Comparison of ENCODE assay signal across 8 mouse cellular contexts in the genomic region with DNA sequence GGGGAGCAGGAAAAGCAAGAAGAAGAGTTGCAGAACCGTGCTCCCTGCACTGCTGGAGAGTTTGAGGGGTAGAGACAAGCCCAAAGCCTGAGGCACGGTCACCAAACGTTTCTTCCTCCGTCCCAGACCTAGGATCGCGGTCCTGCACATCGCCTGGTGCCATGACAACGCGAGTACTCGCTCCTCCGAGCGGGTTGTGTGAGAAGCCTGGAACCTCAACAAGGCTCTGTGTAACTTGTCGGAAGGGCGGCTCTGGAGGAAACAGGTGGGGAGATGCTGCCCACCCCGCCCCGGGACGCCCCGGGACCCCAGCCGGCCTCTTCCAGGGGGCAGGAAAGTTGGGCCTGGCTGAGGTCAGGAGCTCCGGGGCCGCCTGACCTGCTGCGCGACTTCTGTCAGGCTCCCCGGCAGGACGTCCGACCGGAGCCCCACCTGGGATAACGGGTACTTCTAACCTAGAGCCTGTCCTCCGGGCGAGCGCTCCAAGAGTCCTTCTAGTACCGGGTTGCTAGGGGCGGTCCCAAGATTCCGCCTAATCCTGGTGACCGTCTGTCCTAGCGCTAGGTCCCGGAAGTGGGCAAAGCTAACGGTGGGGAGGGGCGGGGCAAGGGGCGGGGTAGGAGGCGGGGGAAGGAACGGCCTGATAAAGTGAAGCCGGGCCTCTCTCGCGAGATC. TPM values are rescaled to one million over a fixed set of nuclear protein-coding genes. Genes with fewer than 3 reads are reported as not detected.
A peak's percentile ranks its signal among the peaks of the same experiment; 100 is the strongest.
DNase-seq lines count a peak whose midpoint lies in the region; ATAC-seq and TF ChIP-seq lines count a peak whose summit lies in the region.

A gene (minus strand): TSS at position 590 of the 675 bp plus-strand sequence.

- peaks cover 12% of the 10 kb centered on the region for H3K36me3 ChIP-seq in limb, embryonic 14.5 days (ENCODE audit: control insufficient read depth, insufficient read depth, low read length)

- ATAC-seq in limb, embryonic 14.5 days (ENCODE audit: low FRiP score, low read depth) = peak; percentile 10
- ATAC-seq in inflammation-experienced regulatory T-cells, adult 6 months = no peak

- no peaks in the 10 kb centered on the region for H3K27me3 ChIP-seq in limb, embryonic 14.5 days (ENCODE audit: control insufficient read depth, insufficient read depth, low read length)

- intact Hi-C loops in left cerebral cortex, adult 2 months (cut with DNase I) = no loop called here
- intact Hi-C loops in left cerebral cortex, postnatal 4 days (cut with DNase I) = no loop called here

- no peak; the same call in 1 of the 2 replicates for TF ChIP-seq POLR2A in embryonic fibroblast, embryonic 13.5 days (IDR thresholded peaks at IDR 0.05; ENCODE audit: low read depth, low read length)
- TF ChIP-seq POLR2A in limb, embryonic 14.5 days (IDR thresholded peaks at IDR 0.05; ENCODE audit: borderline replicate concordance, extremely low read depth, insufficient read depth, insufficient read length) = peak; percentile 55; the same call in 1 of the 2 replicates
- TF ChIP-seq POLR2A in olfactory bulb, adult 2 months (IDR thresholded peaks at IDR 0.05; ENCODE audit: insufficient read depth, low read depth, low read length) = no peak

- H3K4me1 ChIP-seq in embryonic fibroblast, embryonic 13.5 days (ENCODE audit: control insufficient read depth, insufficient read depth, low read length) = 0 out of 2 replicates have a peak, but pooled peaks cover 10% of the 10 kb centered on the region
- H3K4me1 ChIP-seq in limb, embryonic 14.5 days (ENCODE audit: control insufficient read depth, insufficient read depth, low read length) = peaks cover 17% of the 10 kb centered on the region
- peaks cover 11% of the 10 kb centered on the region; the same call in 1 of the 2 replicates for H3K4me1 ChIP-seq in olfactory bulb, adult 2 months (ENCODE audit: control insufficient read depth, insufficient read depth, low read length)

- WGBS in limb, embryonic 14.5 days = under 1% methylated on average over 34 of the region's 45 CpGs
- WGBS in olfactory bulb, adult 2 months = under 1% methylated on average over 45 of the region's 45 CpGs

- peak within 1 kb of the TSS; percentile 93 for H3K9ac ChIP-seq in limb, embryonic 14.5 days (ENCODE audit: low read depth, low read length, severe bottlenecking)

- no peak for TF ChIP-seq CTCF in left cerebral cortex, adult 2 months (IDR thresholded peaks at IDR 0.05)
- no peak for TF ChIP-seq CTCF in embryonic fibroblast, embryonic 13.5 days (IDR thresholded peaks at IDR 0.05; ENCODE audit: borderline replicate concordance, insufficient read depth, low read length)
- no peak for TF ChIP-seq CTCF in olfactory bulb, adult 2 months (IDR thresholded peaks at IDR 0.05; ENCODE audit: insufficient read depth, low read depth, low read length)

- peak within 1 kb of the TSS; percentile 85 for H3K4me2 ChIP-seq in limb, embryonic 14.5 days (replicated peaks; ENCODE audit: low read depth, low read length, severe bottlenecking)

- H3K9me3 ChIP-seq in limb, embryonic 14.5 days (ENCODE audit: control insufficient read depth, low read length) = no peaks in the 10 kb centered on the region

- H3K4me3 ChIP-seq in left cerebral cortex, adult 2 months = peak within 1 kb of the TSS; percentile 82
- peak within 1 kb of the TSS; percentile 92 for H3K4me3 ChIP-seq in embryonic fibroblast, embryonic 13.5 days (ENCODE audit: insufficient read depth, low read length)
- H3K4me3 ChIP-seq in limb, embryonic 14.5 days (replicated peaks; ENCODE audit: low read length) = peak within 1 kb of the TSS; percentile 76
- peak within 1 kb of the TSS; percentile 84 for H3K4me3 ChIP-seq in olfactory bulb, adult 2 months (ENCODE audit: insufficient read depth, low read depth, low read length)

- H3K27ac ChIP-seq in left cerebral cortex, adult 2 months = peak within 1 kb of the TSS; percentile 97
- H3K27ac ChIP-seq in embryonic fibroblast, embryonic 13.5 days (ENCODE audit: insufficient read depth, low read length) = peak within 1 kb of the TSS; percentile 86
- H3K27ac ChIP-seq in limb, embryonic 14.5 days (replicated peaks; ENCODE audit: low read depth, low read length) = peak within 1 kb of the TSS; percentile 84
- peak within 1 kb of the TSS; percentile 92 for H3K27ac ChIP-seq in olfactory bulb, adult 2 months (ENCODE audit: insufficient read depth, low read depth, low read length)

- DNase-seq in left cerebral cortex, adult 2 months (ENCODE audit: extremely low spot score in 1 of 2, low spot score in 2 of 2) = no peak
- DNase-seq in left cerebral cortex, postnatal 4 days = no peak
- peak; percentile 83 for DNase-seq in R1 (ENCODE audit: low read depth, low spot score)
- DNase-seq in limb, embryonic 14.5 days (ENCODE audit: low spot score) = peak; percentile 42
- DNase-seq in spleen, postnatal 14 days (ENCODE audit: low spot score in 2 of 2) = no peak

RNA-seq across cellular contexts. Expression of the gene that starts here (rescaled TPM):
- not detected for total RNA-seq in left cerebral cortex, adult 2 months (2021)
- not detected for total RNA-seq in left cerebral cortex, postnatal 4 days (2021)
- polyA plus RNA-seq in embryonic fibroblast, embryonic 13.5 days (2011; ENCODE audit: insufficient read length, low read depth, missing spikeins) = 0.50 TPM in 1 of 2 replicates, not detected in the other
- polyA plus RNA-seq in limb, embryonic 14.5 days (2012; rRNA removed) = 0.08 and 0.10 TPM in 2 replicates
- 0.15 TPM in 1 of 2 replicates, not detected in the other for polyA plus RNA-seq in limb, embryonic 14.5 days (2014; fragmentation: Nextera tagmentation; extraction: Ambion mirVana)
- polyA plus RNA-seq in olfactory bulb, adult 2 months (2012; ENCODE audit: insufficient read depth, insufficient read length, low replicate concordance, missing spikeins) = not detected in 2 replicates
- 1 to 10 TPM in 1 of 3 experiments, under 1 TPM in 1, not detected in 1; 0.68 to 2.6 TPM for polyA plus RNA-seq in inflammation-experienced regulatory T-cells, adult 6 months (2017; shearing (Covaris generic))

Comparison
In these comparisons a context has a peak if more than half of its experiments do, and no peak if none do; other contexts are left out.
1. Peak in DNase-seq, ATAC-seq, H3K4me3 ChIP-seq, H3K27ac ChIP-seq, H3K9ac ChIP-seq and H3K4me2 ChIP-seq in limb, embryonic 14.5 days; RNA of the gene not detected or under 1 TPM.